13 mouse cellular contexts compared by ENCODE assay signal in the genomic region with DNA sequence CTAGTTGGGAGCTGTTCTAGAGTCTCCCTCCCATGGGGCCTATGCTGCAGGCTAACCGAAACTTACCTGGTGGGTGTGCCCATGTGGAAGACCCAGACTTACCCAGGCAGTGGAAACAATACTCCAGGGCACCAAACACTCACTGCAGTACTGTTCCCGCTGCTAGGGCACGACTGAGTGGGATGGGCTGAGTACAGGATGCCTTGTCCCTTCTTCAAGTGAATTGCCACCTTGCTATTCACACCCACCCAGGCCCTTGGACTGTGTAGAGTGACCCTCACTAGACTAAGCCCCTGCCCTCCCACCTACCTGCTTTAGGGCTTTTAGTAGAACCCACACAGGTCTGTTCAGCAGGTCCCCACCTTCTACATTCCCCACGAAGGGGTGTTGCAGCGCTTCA.
DNase-seq lines count a peak whose midpoint lies in the region; ATAC-seq lines count a peak whose summit lies in the region.
"Had no signal": no experiment of that assay in that cellular context is flagged by ENCODE, and none has a peak within 500 bp of the region (broad histone marks: within the 10 kb centered on the region; RNA-seq: fewer than 3 reads in every experiment).

No protein-coding gene starts in this region.

- H3K4me1 ChIP-seq in embryonic facial prominence, embryonic 11.5 days (ENCODE audit: control insufficient read depth, insufficient read depth, low read length), result no peaks in the 10 kb centered on the region
- peaks cover 43% of the 10 kb centered on the region for H3K4me1 ChIP-seq in embryonic facial prominence, embryonic 10.5 days
- peaks cover 34% of the 10 kb centered on the region; the same call in 1 of the 2 replicates for H3K4me1 ChIP-seq in kidney, embryonic 16.5 days (ENCODE audit: insufficient read depth, low read length)
- H3K4me1 ChIP-seq in embryonic facial prominence, embryonic 15.5 days, result peaks cover 13% of the 10 kb centered on the region
- peaks cover 21% of the 10 kb centered on the region; the same call in 1 of the 2 replicates for H3K4me1 ChIP-seq in limb, embryonic 15.5 days

- intact Hi-C loops in left cerebral cortex, postnatal 36 days (cut with DNase I), result loop anchor here (10.0 kb wide), 1 partner anchor 181 kb away; no protein-coding TSS in a partner anchor

- no peak for DNase-seq in embryonic facial prominence, embryonic 11.5 days (ENCODE audit: low spot score)
- no peak for DNase-seq in embryonic facial prominence, embryonic 10.5 days (ENCODE audit: low spot score)
- no peak for DNase-seq in kidney, postnatal 14 days
- DNase-seq in left cerebral cortex, postnatal 36 days (ENCODE audit: low spot score in 2 of 2), result no peak
- DNase-seq in right cerebral cortex, adult 2 months (ENCODE audit: low spot score in 2 of 2), result no peak
- DNase-seq: adrenal gland, adult 8-10 months; cerebellum, postnatal 14 days had no signal

- no peak overlapping the region for H3K4me3 ChIP-seq in embryonic facial prominence, embryonic 11.5 days (ENCODE audit: low read depth, low read length)
- no peak overlapping the region for H3K4me3 ChIP-seq in embryonic facial prominence, embryonic 10.5 days
- peak overlapping the region; percentile 35 for H3K4me3 ChIP-seq in kidney, embryonic 16.5 days (ENCODE audit: low read length)
- H3K4me3 ChIP-seq in embryonic facial prominence, embryonic 15.5 days (replicated peaks), result peak overlapping the region; percentile 21
- H3K4me3 ChIP-seq in limb, embryonic 15.5 days, result peak overlapping the region; percentile 27
- H3K4me3 ChIP-seq: hindbrain, embryonic 15.5 days; liver, embryonic 15.5 days had no signal

- H3K27me3 ChIP-seq in embryonic facial prominence, embryonic 11.5 days (ENCODE audit: control insufficient read depth, insufficient read depth, low read length), result no peaks in the 10 kb centered on the region
- peaks cover 25% of the 10 kb centered on the region for H3K27me3 ChIP-seq in embryonic facial prominence, embryonic 10.5 days (replicated peaks; ENCODE audit: low read depth, poor library complexity, severe bottlenecking)
- 0 out of 2 replicates have a peak, but pooled peaks cover 2% of the 10 kb centered on the region for H3K27me3 ChIP-seq in kidney, embryonic 16.5 days (ENCODE audit: insufficient read depth, low read length)
- no peaks in the 10 kb centered on the region for H3K27me3 ChIP-seq in embryonic facial prominence, embryonic 15.5 days
- H3K27me3 ChIP-seq in limb, embryonic 15.5 days, result peaks cover 3% of the 10 kb centered on the region; the same call in 1 of the 2 replicates

- no peak overlapping the region for H3K9ac ChIP-seq in embryonic facial prominence, embryonic 11.5 days (replicated peaks; ENCODE audit: low read length)
- peak overlapping the region; percentile 46; the same call in 1 of the 2 replicates for H3K9ac ChIP-seq in kidney, embryonic 16.5 days (replicated peaks; ENCODE audit: low read length)
- H3K9ac ChIP-seq in embryonic facial prominence, embryonic 15.5 days, result no peak overlapping the region
- peak overlapping the region; percentile 14; the same call in 1 of the 2 replicates for H3K9ac ChIP-seq in limb, embryonic 15.5 days
- H3K9ac ChIP-seq: hindbrain, embryonic 15.5 days; liver, embryonic 15.5 days had no signal

- H3K27ac ChIP-seq in embryonic facial prominence, embryonic 11.5 days (replicated peaks; ENCODE audit: low read depth, low read length), result no peak overlapping the region
- no peak overlapping the region for H3K27ac ChIP-seq in embryonic facial prominence, embryonic 10.5 days (replicated peaks)
- H3K27ac ChIP-seq in kidney, embryonic 16.5 days (ENCODE audit: low read length), result peak overlapping the region; percentile 73
- H3K27ac ChIP-seq in embryonic facial prominence, embryonic 15.5 days (replicated peaks), result peak overlapping the region; percentile 60; the same call in 1 of the 2 replicates
- H3K27ac ChIP-seq in limb, embryonic 15.5 days, result peak overlapping the region; percentile 83
- H3K27ac ChIP-seq: hindbrain, embryonic 15.5 days; liver, embryonic 15.5 days had no signal

- H3K4me2 ChIP-seq in embryonic facial prominence, embryonic 11.5 days (ENCODE audit: low read depth, low read length), result no peak overlapping the region; the same call in 1 of the 2 replicates
- H3K4me2 ChIP-seq in kidney, embryonic 16.5 days (replicated peaks; ENCODE audit: low read depth, low read length), result peak overlapping the region; percentile 45
- peak overlapping the region; percentile 25; the same call in 1 of the 2 replicates for H3K4me2 ChIP-seq in embryonic facial prominence, embryonic 15.5 days (replicated peaks)
- H3K4me2 ChIP-seq in limb, embryonic 15.5 days, result peak overlapping the region; percentile 37
- H3K4me2 ChIP-seq: hindbrain, embryonic 15.5 days; liver, embryonic 15.5 days had no signal

- 0 out of 2 replicates have a peak, but pooled peaks have one; percentile 41 for ATAC-seq in embryonic facial prominence, embryonic 11.5 days (replicated peaks; ENCODE audit: insufficient number of reproducible peaks, low FRiP score, low TSS enrichment, low read depth)
- ATAC-seq in kidney, embryonic 16.5 days (ENCODE audit: low FRiP score, low TSS enrichment), result no peak
- ATAC-seq in embryonic facial prominence, embryonic 15.5 days (ENCODE audit: insufficient number of reproducible peaks, low FRiP score, low TSS enrichment, low read depth), result no peak
- no peak for ATAC-seq in limb, embryonic 15.5 days (ENCODE audit: insufficient number of reproducible peaks, low FRiP score, low TSS enrichment, low read depth)
- ATAC-seq: forebrain, embryonic 16.5 days had no signal

- no peaks in the 10 kb centered on the region; the same call in 1 of the 2 replicates for H3K36me3 ChIP-seq in embryonic facial prominence, embryonic 11.5 days (replicated peaks; ENCODE audit: control insufficient read depth, insufficient read depth, low read depth, low read length)
- peaks cover 10% of the 10 kb centered on the region for H3K36me3 ChIP-seq in embryonic facial prominence, embryonic 10.5 days (replicated peaks)
- no peaks in the 10 kb centered on the region for H3K36me3 ChIP-seq in kidney, embryonic 16.5 days (ENCODE audit: insufficient read depth, low read length)
- H3K36me3 ChIP-seq in embryonic facial prominence, embryonic 15.5 days, result no peaks in the 10 kb centered on the region
- no peaks in the 10 kb centered on the region for H3K36me3 ChIP-seq in limb, embryonic 15.5 days
- H3K36me3 ChIP-seq: hindbrain, embryonic 15.5 days; liver, embryonic 15.5 days had no signal

- no peaks in the 10 kb centered on the region for H3K9me3 ChIP-seq in embryonic facial prominence, embryonic 11.5 days (replicated peaks; ENCODE audit: control insufficient read depth, low read length)
- no peaks in the 10 kb centered on the region for H3K9me3 ChIP-seq in embryonic facial prominence, embryonic 10.5 days
- H3K9me3 ChIP-seq in kidney, embryonic 16.5 days (ENCODE audit: low read length), result no peaks in the 10 kb centered on the region
- H3K9me3 ChIP-seq in embryonic facial prominence, embryonic 15.5 days (replicated peaks), result no peaks in the 10 kb centered on the region
- H3K9me3 ChIP-seq in limb, embryonic 15.5 days, result no peaks in the 10 kb centered on the region
- H3K9me3 ChIP-seq: hindbrain, embryonic 15.5 days; liver, embryonic 15.5 days had no signal

- WGBS in embryonic facial prominence, embryonic 11.5 days, result 71% methylated on average over 5 of the region's 5 CpGs
- WGBS in embryonic facial prominence, embryonic 10.5 days, result 67% methylated on average over 5 of the region's 5 CpGs
- WGBS in kidney, embryonic 16.5 days, result 43% methylated on average over 5 of the region's 5 CpGs
- 36% methylated on average over 5 of the region's 5 CpGs for WGBS in embryonic facial prominence, embryonic 15.5 days
- WGBS in limb, embryonic 15.5 days, result 24% methylated on average over 5 of the region's 5 CpGs

Comparison
In these comparisons a context has a peak if more than half of its experiments do, and no peak if none do; other contexts are left out.
1. H3K27ac ChIP-seq: peak in kidney, embryonic 16.5 days (single experiment), embryonic facial prominence, embryonic 15.5 days (single experiment) and limb, embryonic 15.5 days (single experiment); none in embryonic facial prominence, embryonic 11.5 days (single experiment) and embryonic facial prominence, embryonic 10.5 days (single experiment).
2. H3K4me3 ChIP-seq: peak in kidney, embryonic 16.5 days (single experiment), embryonic facial prominence, embryonic 15.5 days (single experiment) and limb, embryonic 15.5 days (single experiment); none in embryonic facial prominence, embryonic 11.5 days (single experiment) and embryonic facial prominence, embryonic 10.5 days (single experiment).
3. H3K9ac ChIP-seq: peak in kidney, embryonic 16.5 days (single experiment) and limb, embryonic 15.5 days (single experiment); none in embryonic facial prominence, embryonic 11.5 days (single experiment) and embryonic facial prominence, embryonic 15.5 days (single experiment).